ENCODE assay signal across 9 mouse cellular contexts in genomic region chrX:166477393-166477792, GRCm38 (mm10). TPM values are rescaled to one million over a fixed set of nuclear protein-coding genes. Genes with fewer than 3 reads are reported as not detected.
DNase-seq lines count a peak whose midpoint lies in the region; ATAC-seq and TF ChIP-seq lines count a peak whose summit lies in the region.
"Had no signal": no experiment of that assay in that cellular context is flagged by ENCODE, and none has a peak within 500 bp of the region (broad histone marks: within the 10 kb centered on the region; RNA-seq: fewer than 3 reads in every experiment).

No protein-coding gene starts in this region.

- no peaks in the 10 kb centered on the region for H3K4me1 ChIP-seq in heart, postnatal 0 days (ENCODE audit: control insufficient read depth, insufficient read depth)
- peaks cover 47% of the 10 kb centered on the region for H3K4me1 ChIP-seq in E14TG2a.4 (replicated peaks; ENCODE audit: low read depth, low read length)
- no peaks in the 10 kb centered on the region for H3K4me1 ChIP-seq in forebrain, embryonic 14.5 days (ENCODE audit: control insufficient read depth, insufficient read depth, low read length)
- peaks cover 23% of the 10 kb centered on the region for H3K4me1 ChIP-seq in liver, embryonic 13.5 days (replicated peaks)

- peak overlapping the region; percentile 1; the same call in 1 of the 2 replicates for H3K4me3 ChIP-seq in heart, postnatal 0 days (ENCODE audit: low read depth, low read length)
- H3K4me3 ChIP-seq in E14TG2a.4 (replicated peaks; ENCODE audit: low read length) = peak overlapping the region; percentile 84; the same call in 1 of the 2 replicates
- H3K4me3 ChIP-seq in forebrain, embryonic 14.5 days (ENCODE audit: low read depth, low read length) = no peak overlapping the region
- H3K4me3 ChIP-seq in liver, embryonic 13.5 days (replicated peaks) = peak overlapping the region; percentile 22; the same call in 1 of the 2 replicates

- H3K9me3 ChIP-seq in heart, postnatal 0 days (replicated peaks; ENCODE audit: control insufficient read depth, low read length) = no peaks in the 10 kb centered on the region
- no peaks in the 10 kb centered on the region for H3K9me3 ChIP-seq in E14TG2a.4 (ENCODE audit: low read length)
- H3K9me3 ChIP-seq in forebrain, embryonic 14.5 days (replicated peaks; ENCODE audit: control insufficient read depth, low read length) = no peaks in the 10 kb centered on the region
- H3K9me3 ChIP-seq in liver, embryonic 13.5 days (replicated peaks) = no peaks in the 10 kb centered on the region

- no peaks in the 10 kb centered on the region for H3K27me3 ChIP-seq in heart, postnatal 0 days (ENCODE audit: control insufficient read depth, insufficient read depth, low read length)
- no peaks in the 10 kb centered on the region for H3K27me3 ChIP-seq in E14TG2a.4 (ENCODE audit: insufficient read depth, low read length)
- H3K27me3 ChIP-seq in forebrain, embryonic 14.5 days (replicated peaks; ENCODE audit: control insufficient read depth, insufficient read depth, low read length) = no peaks in the 10 kb centered on the region
- no peaks in the 10 kb centered on the region for H3K27me3 ChIP-seq in liver, embryonic 13.5 days

- no peak for DNase-seq in heart, postnatal 0 days (ENCODE audit: low spot score)
- no peak for DNase-seq in heart, postnatal 10 days
- DNase-seq in forebrain, embryonic 14.5 days (ENCODE audit: low spot score) = no peak
- no peak for DNase-seq in liver, embryonic 13.5 days
- no peak for DNase-seq in retina, postnatal 1 day
- no peak for DNase-seq in ovary, postnatal 10 days (ENCODE audit: low spot score)
- no peak for DNase-seq in layer of hippocampus, postnatal 10 days (ENCODE audit: low spot score in 2 of 2)
- DNase-seq: heart, postnatal 4 days had no signal

- intact Hi-C loops in heart, postnatal 10 days (cut with DNase I) = no loop called here

- H3K27ac ChIP-seq in heart, postnatal 0 days (ENCODE audit: low read depth) = no peak overlapping the region
- no peak overlapping the region for H3K27ac ChIP-seq in forebrain, embryonic 14.5 days (ENCODE audit: low read depth, low read length)
- H3K27ac ChIP-seq in liver, embryonic 13.5 days = no peak overlapping the region

- 0 out of 2 replicates have a peak overlapping the region, but pooled peaks have one; percentile 23 for H3K4me2 ChIP-seq in heart, postnatal 0 days (ENCODE audit: low read depth, low read length)
- peak overlapping the region; percentile 58 for H3K4me2 ChIP-seq in forebrain, embryonic 14.5 days (ENCODE audit: low read length)
- H3K4me2 ChIP-seq in liver, embryonic 13.5 days = peak overlapping the region; percentile 73

- no peak overlapping the region for H3K9ac ChIP-seq in heart, postnatal 0 days (replicated peaks; ENCODE audit: low read depth, low read length)
- H3K9ac ChIP-seq in forebrain, embryonic 14.5 days (ENCODE audit: low read length) = no peak overlapping the region
- no peak overlapping the region for H3K9ac ChIP-seq in liver, embryonic 13.5 days

- TF ChIP-seq EP300 in heart, postnatal 0 days (IDR thresholded peaks at IDR 0.05; ENCODE audit: low read depth) = no peak

- TF ChIP-seq CTCF in heart, postnatal 0 days (IDR thresholded peaks at IDR 0.05; ENCODE audit: low read depth) = no peak
- TF ChIP-seq CTCF in E14TG2a.4 (conservative IDR thresholded peaks at IDR 0.05; ENCODE audit: low read length) = no peak

- 0 out of 2 replicates have a peak, but pooled peaks cover 9% of the 10 kb centered on the region for H3K36me3 ChIP-seq in heart, postnatal 0 days (replicated peaks; ENCODE audit: control insufficient read depth, insufficient read depth, low read length)
- peaks cover 37% of the 10 kb centered on the region for H3K36me3 ChIP-seq in E14TG2a.4 (ENCODE audit: insufficient read depth, low read length)
- no peaks in the 10 kb centered on the region for H3K36me3 ChIP-seq in forebrain, embryonic 14.5 days (ENCODE audit: control insufficient read depth, insufficient read depth, low read length)
- peaks cover 6% of the 10 kb centered on the region; the same call in 1 of the 2 replicates for H3K36me3 ChIP-seq in liver, embryonic 13.5 days

- ATAC-seq in heart, postnatal 0 days (ENCODE audit: insufficient read depth, low read depth) = no peak
- ATAC-seq in forebrain, embryonic 14.5 days = no peak
- ATAC-seq in liver, embryonic 13.5 days (ENCODE audit: low read depth) = no peak

- 60% methylated on average over 6 of the region's 6 CpGs for WGBS in heart, postnatal 0 days
- WGBS in forebrain, embryonic 14.5 days = 82% methylated on average over 6 of the region's 6 CpGs
- 76% methylated on average over 6 of the region's 6 CpGs for WGBS in liver, embryonic 13.5 days (ENCODE audit: insufficient replicate concordance)

RNA-seq across cellular contexts. Expression of gene Rab9, which starts 2.3 kb away (rescaled TPM):
- 17.2 and 28.9 TPM in 2 replicates for total RNA-seq in heart, postnatal 0 days (2014; rRNA removed; ENCODE audit: low replicate concordance)
- polyA plus RNA-seq in heart, postnatal 0 days (2015; fragmentation: Nextera tagmentation; extraction: Ambion mirVana) = 37.3 and 40.5 TPM in 2 replicates
- total RNA-seq in heart, postnatal 10 days (2021) = 10 to 100 TPM; 26.9 to 28.1 TPM
- 50.4 and 52.7 TPM in 2 replicates for polyA plus RNA-seq in forebrain, embryonic 14.5 days (2014; fragmentation: Nextera tagmentation; extraction: Ambion mirVana)
- polyA plus RNA-seq in liver, embryonic 13.5 days (2015; fragmentation: Nextera tagmentation; extraction: Ambion mirVana) = 24.4 and 29.7 TPM in 2 replicates
- total RNA-seq in layer of hippocampus, postnatal 10 days (2021) = 10 to 100 TPM; 33.8 to 41.3 TPM

RNA-seq across cellular contexts. Expression of gene Ofd1, which starts 36.9 kb away (rescaled TPM):
- total RNA-seq in heart, postnatal 0 days (2014; rRNA removed; ENCODE audit: low replicate concordance) = 3.6 and 4.7 TPM in 2 replicates
- 3.9 and 4.5 TPM in 2 replicates for polyA plus RNA-seq in heart, postnatal 0 days (2015; fragmentation: Nextera tagmentation; extraction: Ambion mirVana)
- 1 to 10 TPM; 5.0 to 5.7 TPM for total RNA-seq in heart, postnatal 10 days (2021)
- polyA plus RNA-seq in forebrain, embryonic 14.5 days (2014; fragmentation: Nextera tagmentation; extraction: Ambion mirVana) = 7.2 and 7.4 TPM in 2 replicates
- polyA plus RNA-seq in liver, embryonic 13.5 days (2015; fragmentation: Nextera tagmentation; extraction: Ambion mirVana) = 2.6 and 3.7 TPM in 2 replicates
- 1 to 10 TPM; 5.3 to 6.2 TPM for total RNA-seq in layer of hippocampus, postnatal 10 days (2021)

RNA-seq across cellular contexts. Expression of gene Trappc2, which starts 37.0 kb away (rescaled TPM):
- total RNA-seq in heart, postnatal 0 days (2014; rRNA removed; ENCODE audit: low replicate concordance) = 13.5 and 14.6 TPM in 2 replicates
- 38.7 and 42.5 TPM in 2 replicates for polyA plus RNA-seq in heart, postnatal 0 days (2015; fragmentation: Nextera tagmentation; extraction: Ambion mirVana)
- 10 to 100 TPM; 15.8 to 16.4 TPM for total RNA-seq in heart, postnatal 10 days (2021)
- 70.3 and 78.7 TPM in 2 replicates for polyA plus RNA-seq in forebrain, embryonic 14.5 days (2014; fragmentation: Nextera tagmentation; extraction: Ambion mirVana)
- 14.3 and 16.9 TPM in 2 replicates for polyA plus RNA-seq in liver, embryonic 13.5 days (2015; fragmentation: Nextera tagmentation; extraction: Ambion mirVana)
- total RNA-seq in layer of hippocampus, postnatal 10 days (2021) = 10 to 100 TPM; 49.9 to 54.1 TPM

RNA-seq across cellular contexts. Expression of gene Tceanc, which starts 41.0 kb away (rescaled TPM):
- 4.3 and 7.6 TPM in 2 replicates for total RNA-seq in heart, postnatal 0 days (2014; rRNA removed; ENCODE audit: low replicate concordance)
- 5.5 and 5.6 TPM in 2 replicates for polyA plus RNA-seq in heart, postnatal 0 days (2015; fragmentation: Nextera tagmentation; extraction: Ambion mirVana)
- 1 to 10 TPM; 2.7 to 3.5 TPM for total RNA-seq in heart, postnatal 10 days (2021)
- polyA plus RNA-seq in forebrain, embryonic 14.5 days (2014; fragmentation: Nextera tagmentation; extraction: Ambion mirVana) = 5.9 and 6.9 TPM in 2 replicates
- 3.3 and 4.0 TPM in 2 replicates for polyA plus RNA-seq in liver, embryonic 13.5 days (2015; fragmentation: Nextera tagmentation; extraction: Ambion mirVana)
- 1 to 10 TPM; 2.1 to 2.4 TPM for total RNA-seq in layer of hippocampus, postnatal 10 days (2021)

Comparison
In these comparisons a context has a peak if more than half of its experiments do, and no peak if none do; other contexts are left out.
1. H3K4me2 ChIP-seq: peak in every context shown above with its lines; median percentile 73 in liver, embryonic 13.5 days; 58 in forebrain, embryonic 14.5 days; 23 in heart, postnatal 0 days.